Mouse (Mus musculus): ENCODE measurements around the gene Pde4d. TPM values are rescaled to one million over a fixed set of nuclear protein-coding genes. Genes with fewer than 3 reads are reported as not detected.

Gene Pde4d
- polyA plus RNA-seq, 1 experiment = 33.8 TPM

DNA sequence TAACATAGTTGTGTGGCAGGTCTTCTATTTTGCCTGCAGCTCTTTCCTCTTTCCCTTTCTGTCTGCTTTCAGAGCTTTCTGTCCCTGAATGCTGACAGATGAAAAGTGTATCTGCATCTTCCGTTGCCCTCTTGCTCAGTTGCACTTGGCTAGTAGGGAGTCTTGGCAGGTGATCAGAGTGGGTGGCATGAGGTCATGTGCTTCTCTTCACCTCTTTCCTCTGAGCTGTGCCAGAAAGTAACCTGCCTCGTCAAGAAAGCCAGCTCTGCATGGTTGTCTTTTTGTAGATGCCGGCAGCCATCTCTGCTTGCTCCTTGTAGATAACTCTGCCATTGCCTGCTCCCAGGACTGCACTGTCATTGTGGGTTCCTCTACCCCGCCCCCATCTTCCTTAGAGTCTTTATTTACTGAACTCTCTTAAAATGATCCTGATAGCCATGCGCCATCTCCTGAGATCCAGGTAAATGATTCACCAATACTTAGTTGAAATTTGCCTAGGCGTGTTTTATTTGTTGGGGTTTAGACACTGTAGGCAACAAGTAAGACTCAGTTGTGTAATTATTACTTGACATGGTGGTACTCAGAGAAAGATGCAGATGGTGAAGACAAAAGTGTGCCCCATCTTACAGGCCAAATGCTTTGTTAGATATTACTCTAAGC, 407.2 kb downstream of the Pde4d start:
- no peak for TF ChIP-seq CTCF (IDR thresholded peaks at IDR 0.05; ENCODE audit: borderline replicate concordance, insufficient read depth, low read depth, low read length)
- H3K4me1 ChIP-seq (ENCODE audit: control insufficient read depth, insufficient read depth, low read length) = peaks cover 5% of the 10 kb centered on the region
- no peak overlapping the region for H3K27ac ChIP-seq (ENCODE audit: insufficient read depth, low read length)
- 53% methylated on average over 6 of the region's 6 CpGs for WGBS
- no peaks in the 10 kb centered on the region for H3K27me3 ChIP-seq (ENCODE audit: control insufficient read depth, insufficient read depth, low read length)
- no peak overlapping the region for H3K4me3 ChIP-seq (replicated peaks; ENCODE audit: insufficient read depth, low read depth, low read length)
- DNase-seq = peak; percentile 15 to 33

DNA sequence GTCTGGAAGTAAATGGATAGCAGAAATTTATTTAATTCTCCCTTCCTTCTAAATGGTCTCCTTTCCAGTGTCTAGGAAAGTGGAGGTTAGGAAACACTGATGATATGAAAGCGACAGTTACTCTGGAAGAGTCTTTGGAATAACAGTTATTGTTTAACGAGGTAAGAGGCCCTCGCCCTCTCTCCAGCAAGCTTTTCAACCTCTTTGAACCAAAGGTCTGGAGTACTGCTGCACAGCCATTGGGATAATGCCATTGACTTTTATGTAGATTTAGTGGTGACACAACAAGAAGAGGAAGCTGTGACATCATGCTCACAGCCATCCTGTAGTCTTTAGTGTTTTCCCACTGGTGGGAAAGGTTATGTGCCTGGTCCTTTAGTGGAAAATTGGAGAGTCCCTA, 409.6 kb downstream of the Pde4d start:
- Histone ChIP-seq H3K4me1 (ENCODE audit: control insufficient read depth, insufficient read depth, low read length) (peaks cover 5% of the 10 kb centered on the region), H3K27me3 (ENCODE audit: control insufficient read depth, insufficient read depth, low read length) (no peaks in the 10 kb centered on the region), H3K4me3 (replicated peaks; ENCODE audit: insufficient read depth, low read depth, low read length) (no peak overlapping the region), H3K27ac (ENCODE audit: insufficient read depth, low read length) (no peak overlapping the region)
- TF ChIP-seq CTCF (IDR thresholded peaks at IDR 0.05; ENCODE audit: borderline replicate concordance, insufficient read depth, low read depth, low read length) (no peak), POLR2A (IDR thresholded peaks at IDR 0.05; ENCODE audit: borderline replicate concordance, insufficient read depth, low read length) (no peak)
- WGBS = 92% methylated on average over 3 of the region's 3 CpGs
- no peak for DNase-seq

DNA sequence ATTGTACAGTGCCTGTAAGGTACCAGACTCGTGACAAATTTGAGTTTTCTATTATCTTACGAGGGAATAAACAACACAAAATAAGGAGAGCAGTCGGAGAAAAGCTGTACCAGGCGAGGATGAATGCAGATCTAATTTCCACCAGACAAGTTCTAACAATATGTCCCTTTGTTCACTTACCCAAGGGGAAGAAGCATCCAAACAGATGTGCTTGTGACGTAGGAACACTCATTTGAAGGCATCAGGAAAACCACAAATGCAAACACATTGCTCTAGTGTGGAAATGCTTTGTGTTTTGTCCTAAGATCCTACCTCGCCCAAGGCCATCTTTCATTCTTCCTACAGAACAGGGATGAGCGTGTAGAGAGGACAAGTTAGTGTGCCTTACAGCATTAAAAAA, 411.0 kb downstream of the Pde4d start:
- no peak for TF ChIP-seq CTCF (IDR thresholded peaks at IDR 0.05; ENCODE audit: borderline replicate concordance, insufficient read depth, low read depth, low read length)
- TF ChIP-seq POLR2A (IDR thresholded peaks at IDR 0.05; ENCODE audit: borderline replicate concordance, insufficient read depth, low read length) = no peak

DNA sequence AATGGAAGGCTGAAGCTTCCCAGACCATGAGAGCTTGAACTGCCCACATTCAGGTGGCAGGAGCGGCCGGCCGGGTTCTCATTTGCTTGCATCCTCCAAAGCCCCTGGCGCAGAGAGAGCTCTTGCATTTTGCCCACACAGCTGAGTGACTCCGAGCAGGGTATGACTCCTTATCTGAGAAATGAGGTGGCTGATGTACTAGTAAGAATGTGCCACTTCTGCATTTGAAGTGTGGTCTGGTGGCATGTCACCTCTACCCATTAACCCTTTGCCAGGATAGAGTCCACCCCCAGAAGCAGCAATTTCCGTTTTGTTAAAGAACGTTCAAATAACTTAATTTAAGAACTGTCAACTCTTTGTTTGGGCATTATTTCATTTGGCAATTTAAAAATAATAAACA, 412.0 kb downstream of the Pde4d start:
- no peaks in the 10 kb centered on the region for H3K27me3 ChIP-seq (ENCODE audit: control insufficient read depth, insufficient read depth, low read length)
- H3K4me1 ChIP-seq (ENCODE audit: control insufficient read depth, insufficient read depth, low read length) = peaks cover 3% of the 10 kb centered on the region
- WGBS = 92% methylated on average over 7 of the region's 7 CpGs
- no peak for DNase-seq
- H3K4me3 ChIP-seq (replicated peaks; ENCODE audit: insufficient read depth, low read depth, low read length) = no peak overlapping the region
- TF ChIP-seq POLR2A (IDR thresholded peaks at IDR 0.05; ENCODE audit: borderline replicate concordance, insufficient read depth, low read length) (no peak), CTCF (IDR thresholded peaks at IDR 0.05; ENCODE audit: borderline replicate concordance, insufficient read depth, low read depth, low read length) (no peak)
- H3K27ac ChIP-seq (ENCODE audit: insufficient read depth, low read length) = no peak overlapping the region

More for the DNA sequence above, 411.0 kb downstream of the Pde4d start:
- no peak for DNase-seq
- peaks cover 5% of the 10 kb centered on the region for H3K4me1 ChIP-seq (ENCODE audit: control insufficient read depth, insufficient read depth, low read length)
- WGBS = 90% methylated on average over 7 of the region's 7 CpGs
- no peak overlapping the region for H3K4me3 ChIP-seq (replicated peaks; ENCODE audit: insufficient read depth, low read depth, low read length)
- no peak overlapping the region; the same call in 1 of the 2 replicates for H3K27ac ChIP-seq (ENCODE audit: insufficient read depth, low read length)
- H3K27me3 ChIP-seq (ENCODE audit: control insufficient read depth, insufficient read depth, low read length) = no peaks in the 10 kb centered on the region

DNA sequence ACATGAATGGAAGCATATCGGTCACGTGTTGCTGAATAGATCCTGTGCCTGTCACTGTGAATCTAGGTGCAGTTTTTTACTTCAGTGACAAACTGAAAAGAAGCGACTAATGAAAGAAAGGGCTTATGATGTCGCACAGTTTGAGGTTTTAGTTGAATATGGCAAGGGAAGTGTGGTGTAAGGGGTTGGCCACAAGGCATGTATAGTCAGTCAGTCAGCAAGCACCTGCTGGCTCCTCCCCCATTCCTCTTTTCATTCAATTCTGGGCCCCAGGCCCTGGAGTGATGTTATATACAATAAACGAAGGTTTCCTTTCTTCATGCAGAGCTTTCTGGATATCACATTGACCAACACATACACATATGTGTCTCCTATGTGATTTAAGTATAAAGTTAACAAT, 412.4 kb downstream of the Pde4d start:
- 87% methylated on average over 5 of the region's 5 CpGs for WGBS
- DNase-seq = no peak
- Histone ChIP-seq H3K27ac (ENCODE audit: insufficient read depth, low read length) (no peak overlapping the region), H3K27me3 (ENCODE audit: control insufficient read depth, insufficient read depth, low read length) (no peaks in the 10 kb centered on the region), H3K4me1 (ENCODE audit: control insufficient read depth, insufficient read depth, low read length) (no peaks in the 10 kb centered on the region; the same call in 1 of the 2 replicates), H3K4me3 (replicated peaks; ENCODE audit: insufficient read depth, low read depth, low read length) (no peak overlapping the region)
- TF ChIP-seq CTCF (IDR thresholded peaks at IDR 0.05; ENCODE audit: borderline replicate concordance, insufficient read depth, low read depth, low read length) (no peak), POLR2A (IDR thresholded peaks at IDR 0.05; ENCODE audit: borderline replicate concordance, insufficient read depth, low read length) (no peak)

DNA sequence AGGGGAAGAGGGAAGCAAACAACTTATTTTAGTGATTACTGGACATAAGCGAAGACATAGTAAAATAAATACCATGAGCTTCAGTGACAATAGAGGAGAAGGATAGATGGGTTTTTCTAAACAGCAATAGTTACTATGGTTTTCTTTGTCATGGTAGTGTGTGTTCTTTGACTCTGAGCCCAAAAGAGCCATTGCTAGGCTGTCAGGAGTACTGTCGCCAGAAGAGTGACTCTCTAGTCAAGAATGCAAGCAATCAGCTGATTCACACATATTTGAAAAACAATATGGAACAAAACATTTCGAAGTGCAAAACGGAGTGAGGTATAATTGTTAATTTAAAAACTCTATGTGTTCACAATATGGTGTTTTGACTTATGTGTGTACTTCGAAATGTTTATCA, 450.4 kb downstream of the Pde4d start:
- H3K27ac ChIP-seq (ENCODE audit: insufficient read depth, low read length) = no peak overlapping the region
- no peak for DNase-seq
- H3K27me3 ChIP-seq (ENCODE audit: control insufficient read depth, insufficient read depth, low read length) = no peaks in the 10 kb centered on the region
- no peak for TF ChIP-seq CTCF (IDR thresholded peaks at IDR 0.05; ENCODE audit: borderline replicate concordance, insufficient read depth, low read depth, low read length)
- TF ChIP-seq POLR2A (IDR thresholded peaks at IDR 0.05; ENCODE audit: borderline replicate concordance, insufficient read depth, low read length) = no peak
- no peaks in the 10 kb centered on the region for H3K4me1 ChIP-seq (ENCODE audit: control insufficient read depth, insufficient read depth, low read length)
- H3K4me3 ChIP-seq (replicated peaks; ENCODE audit: insufficient read depth, low read depth, low read length) = no peak overlapping the region
- 77% methylated on average over 5 of the region's 5 CpGs for WGBS

DNA sequence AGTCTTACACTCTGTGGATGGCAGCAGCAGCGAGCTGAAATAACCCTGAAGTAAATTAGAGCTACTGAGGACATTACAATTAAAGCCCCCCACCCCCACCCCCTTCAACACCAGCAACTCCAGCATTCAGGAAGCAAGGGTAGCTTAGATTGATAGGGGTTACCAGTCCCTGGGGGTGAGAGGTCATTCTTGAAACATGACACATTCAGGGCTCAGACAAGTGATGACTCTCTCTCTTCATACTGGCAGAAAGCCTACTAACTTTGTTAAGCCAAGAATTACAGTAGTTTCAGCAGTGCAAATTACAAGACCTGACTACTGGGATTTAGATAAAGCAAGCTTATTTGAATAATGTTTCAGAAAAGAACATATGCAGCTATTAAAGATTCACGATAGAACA, 455.4 kb downstream of the Pde4d start:
- Histone ChIP-seq H3K4me1 (ENCODE audit: control insufficient read depth, insufficient read depth, low read length) (no peaks in the 10 kb centered on the region), H3K4me3 (replicated peaks; ENCODE audit: insufficient read depth, low read depth, low read length) (no peak overlapping the region), H3K27ac (ENCODE audit: insufficient read depth, low read length) (no peak overlapping the region), H3K27me3 (ENCODE audit: control insufficient read depth, insufficient read depth, low read length) (no peaks in the 10 kb centered on the region)
- WGBS = 79% methylated on average over 2 of the region's 2 CpGs
- DNase-seq = no peak
- TF ChIP-seq CTCF (IDR thresholded peaks at IDR 0.05; ENCODE audit: borderline replicate concordance, insufficient read depth, low read depth, low read length) = no peak
- TF ChIP-seq POLR2A (IDR thresholded peaks at IDR 0.05; ENCODE audit: borderline replicate concordance, insufficient read depth, low read length) = no peak

DNA sequence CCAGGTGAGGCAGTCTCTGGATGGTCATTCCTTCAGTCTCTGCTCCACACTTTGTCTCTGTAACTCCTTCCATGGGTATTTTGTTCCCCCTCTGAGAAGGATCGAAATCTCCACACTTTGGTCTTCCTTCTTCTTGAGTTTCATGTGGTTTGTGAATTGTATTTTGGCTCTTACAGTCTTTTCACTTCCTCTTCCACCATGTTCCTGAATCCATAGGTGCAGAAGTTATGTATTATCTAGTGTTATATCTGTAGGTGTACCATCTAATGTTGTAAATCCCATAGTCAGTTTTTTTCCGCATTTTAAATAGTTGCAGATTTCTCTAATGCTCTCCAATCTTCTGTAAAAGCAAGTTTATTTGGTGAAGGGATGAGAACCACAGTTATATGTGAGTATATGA, 459.4 kb downstream of the Pde4d start:
- TF ChIP-seq CTCF (IDR thresholded peaks at IDR 0.05; ENCODE audit: borderline replicate concordance, insufficient read depth, low read depth, low read length) (no peak), POLR2A (IDR thresholded peaks at IDR 0.05; ENCODE audit: borderline replicate concordance, insufficient read depth, low read length) (no peak)
- Histone ChIP-seq H3K4me1 (ENCODE audit: control insufficient read depth, insufficient read depth, low read length) (no peaks in the 10 kb centered on the region), H3K4me3 (replicated peaks; ENCODE audit: insufficient read depth, low read depth, low read length) (no peak overlapping the region), H3K27ac (ENCODE audit: insufficient read depth, low read length) (no peak overlapping the region), H3K27me3 (ENCODE audit: control insufficient read depth, insufficient read depth, low read length) (no peaks in the 10 kb centered on the region)
- 93% methylated on average over 2 of the region's 2 CpGs for WGBS
- no peak for DNase-seq
